Mouse (Mus musculus) bone marrow, adult 2 months (tissue): ENCODE results near the gene Nova2. TPM values are rescaled to one million over a fixed set of nuclear protein-coding genes. Genes with fewer than 3 reads are reported as not detected.

Experiments
- H3K27ac ChIP-seq: fragments of 200-500 bp; 2 replicates; pipeline ENCODE4 v1.5.1; 2012; ENCODE audit warnings: low read depth, mild to moderate bottlenecking, control low read depth, inconsistent platforms, low read length; ENCODE audit not compliant: control insufficient read depth, poor library complexity, insufficient read depth
- H3K4me1 ChIP-seq: fragments of 200-500 bp; 2 replicates; pipeline ENCODE4 v1.6.1; 2011; ENCODE audit warnings: low read length; ENCODE audit not compliant: control insufficient read depth, insufficient read depth
- H3K4me3 ChIP-seq: fragments of 200-500 bp; replicated peaks from 2 replicates; pipeline ENCODE3; 2011; ENCODE audit warnings: mild to moderate bottlenecking, low read depth, low read length, control low read depth; ENCODE audit not compliant: control insufficient read depth
- CTCF ChIP-seq: fragments of 200-500 bp; IDR thresholded peaks from 2 replicates; pipeline ENCODE4 v1.5.1; 2011; ENCODE audit warnings: low read length, control low read depth; ENCODE audit not compliant: control insufficient read depth, insufficient read depth
- POLR2A ChIP-seq: fragments of 200-500 bp; IDR thresholded peaks from 2 replicates; pipeline ENCODE4 v1.6.1; 2011; ENCODE audit warnings: low read depth, mild to moderate bottlenecking, control low read depth, low read length, borderline replicate concordance; ENCODE audit not compliant: control insufficient read depth
- WGBS: fragments of 180-500 bp; shearing (Covaris S2); methylation state at CpG from one replicate; pipeline ENCODE4 v1.1.7; 2018; 5-methylcytosine and 5-hydroxymethylcytosine counted together
- polyA plus RNA-seq: library from polyadenylated mRNA; stranded (reverse); fragments of >200 nt; gene quantifications from 2 replicates; pipeline ENCODE4 v1.2.4, GENCODE M21; 2011; ENCODE audit warnings: low replicate concordance; ENCODE audit not compliant: missing spikeins, insufficient read depth, insufficient read length

Gene Nova2
- polyA plus RNA-seq, 1 experiment = 0.35 TPM

DNA sequence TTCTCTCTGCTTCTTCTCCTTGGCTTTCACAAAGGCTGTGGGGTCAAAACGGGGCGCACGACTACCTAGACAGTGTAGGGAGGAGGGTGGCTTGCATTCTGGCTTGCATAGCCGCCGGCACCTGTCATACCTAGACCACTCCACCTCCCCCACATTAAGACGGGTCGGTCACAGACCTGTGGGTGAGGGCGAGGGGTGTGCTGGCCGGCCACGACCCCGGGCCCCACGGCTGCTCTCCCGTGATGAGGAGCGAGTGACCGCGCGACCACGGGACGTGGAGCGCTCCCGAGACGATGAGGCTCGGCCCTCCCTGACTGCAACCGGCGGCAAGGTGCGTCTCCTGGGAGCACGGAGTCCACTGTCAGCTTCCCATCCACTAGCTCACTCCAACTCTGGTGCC lies 32.7 kb upstream of the Nova2 start:
- Histone ChIP-seq H3K4me1 (no peaks in the 10 kb centered on the region; the same call in 1 of the 2 replicates), H3K27ac (no peak overlapping the region), H3K4me3 (no peak overlapping the region)
- TF ChIP-seq POLR2A = no peak
- TF ChIP-seq CTCF = no peak
- 50% methylated on average over 27 of the region's 27 CpGs for WGBS

DNA sequence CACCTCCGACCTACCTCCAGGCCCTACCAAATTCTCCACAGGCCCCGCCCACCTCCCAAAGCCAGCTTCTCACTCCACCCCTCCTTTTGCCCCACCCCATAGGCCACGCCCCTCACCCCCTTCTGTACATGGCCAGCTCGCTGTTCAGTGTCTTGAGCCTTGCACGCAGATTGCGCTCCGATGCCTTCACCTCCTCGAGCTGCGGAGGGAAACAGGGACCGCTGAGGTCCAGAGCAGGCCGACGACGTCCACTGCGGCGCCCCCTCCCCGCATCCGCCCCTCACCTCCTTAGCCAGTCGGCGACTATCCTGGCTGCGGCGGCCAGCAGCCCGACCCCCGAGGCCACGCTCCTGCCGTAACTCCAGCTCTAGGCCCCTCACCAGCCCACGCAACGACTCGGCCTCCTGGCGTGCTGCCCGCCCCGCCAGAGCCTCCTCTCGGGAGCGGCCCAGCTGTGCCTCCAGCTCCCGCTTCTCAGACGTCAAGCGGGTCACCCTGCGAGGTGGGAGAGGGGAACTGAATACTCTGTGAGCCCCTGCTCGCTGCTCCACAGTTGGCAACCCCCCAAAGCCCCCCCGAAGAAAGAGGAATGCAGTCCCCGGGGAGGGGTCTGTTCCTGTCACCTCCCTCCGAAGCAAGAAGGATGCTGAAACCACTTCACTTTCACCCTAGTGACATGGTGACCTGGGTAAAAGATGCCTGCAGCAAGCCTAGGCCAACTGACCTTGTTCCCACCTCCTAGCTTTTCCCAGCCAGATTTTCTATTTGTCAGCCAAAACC lies 31.8 kb upstream of the Nova2 start:
- H3K27ac ChIP-seq = no peak overlapping the region
- WGBS = 9% methylated on average over 41 of the region's 41 CpGs
- TF ChIP-seq POLR2A (peak; percentile 17; the same call in 1 of the 2 replicates), CTCF (no peak)
- no peaks in the 10 kb centered on the region; the same call in 1 of the 2 replicates for H3K4me1 ChIP-seq
- H3K4me3 ChIP-seq = no peak overlapping the region

DNA sequence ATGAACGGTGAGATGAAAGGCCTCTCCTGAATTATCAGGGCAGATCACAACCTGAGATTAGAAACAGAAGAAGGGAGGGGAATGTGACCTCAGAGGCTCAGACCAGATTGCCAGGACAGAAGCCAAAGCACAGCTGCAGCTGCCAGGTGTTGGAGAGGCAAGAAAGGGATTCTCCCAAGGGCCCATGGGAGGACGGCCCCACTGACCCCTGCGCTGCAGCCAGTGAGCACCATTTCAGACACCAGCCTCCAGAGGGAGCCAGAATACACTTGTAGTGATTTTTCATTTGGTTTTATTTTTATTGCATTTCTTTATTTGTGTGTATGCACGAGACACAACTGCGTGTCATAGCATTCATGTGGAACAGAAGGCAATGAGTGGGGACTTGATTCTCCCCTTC lies 29.2 kb upstream of the Nova2 start:
- H3K4me1 ChIP-seq = no peaks in the 10 kb centered on the region; the same call in 1 of the 2 replicates
- 59% methylated on average over 5 of the region's 5 CpGs for WGBS
- no peak overlapping the region for H3K27ac ChIP-seq
- TF ChIP-seq CTCF (peak; percentile 18; the same call in 1 of the 2 replicates), POLR2A (no peak)
- no peak overlapping the region for H3K4me3 ChIP-seq

DNA sequence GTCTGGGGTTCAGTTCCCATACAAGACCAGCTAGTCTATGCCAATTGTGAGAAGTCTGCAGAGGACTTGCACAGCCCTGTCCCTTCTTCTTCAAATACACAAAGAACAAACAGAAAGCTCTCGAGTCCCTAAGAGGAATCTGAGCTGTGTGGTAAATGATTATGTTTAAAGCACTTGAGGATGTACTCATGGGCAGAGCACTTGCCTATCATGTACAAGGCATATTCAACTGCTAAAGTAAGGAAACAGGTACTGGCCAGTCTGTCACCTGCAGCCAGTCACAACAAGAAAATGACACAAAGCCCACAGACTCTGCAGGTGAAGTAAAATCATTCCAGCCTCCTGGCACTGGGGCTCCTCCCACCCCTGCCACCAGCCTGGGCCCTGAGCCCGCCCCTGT lies 25.2 kb upstream of the Nova2 start:
- Histone ChIP-seq H3K4me1 (no peaks in the 10 kb centered on the region), H3K27ac (no peak overlapping the region), H3K4me3 (no peak overlapping the region)
- no peak for TF ChIP-seq POLR2A
- no peak for TF ChIP-seq CTCF
- 78% methylated on average over 2 of the region's 2 CpGs for WGBS

DNA sequence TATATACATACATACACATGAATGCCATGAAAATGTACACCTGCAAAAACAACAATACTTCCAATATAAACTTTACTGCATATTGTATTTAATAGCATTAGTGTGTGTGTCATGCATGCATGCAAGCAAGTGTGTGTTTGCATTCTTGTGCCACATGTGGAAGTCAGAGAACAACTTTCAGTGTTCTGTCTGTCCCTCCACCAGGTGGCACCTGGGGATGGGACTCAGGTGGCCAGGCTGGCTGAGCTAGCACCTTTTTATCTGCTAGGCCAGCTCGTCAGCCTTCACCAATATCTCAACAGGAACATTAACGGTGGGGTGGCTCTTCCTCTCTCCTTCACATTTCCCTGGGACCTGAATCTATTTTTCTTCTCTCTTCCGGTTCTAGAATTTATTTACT lies 23.2 kb upstream of the Nova2 start:
- Histone ChIP-seq H3K27ac (no peak overlapping the region), H3K4me1 (no peaks in the 10 kb centered on the region), H3K4me3 (no peak overlapping the region)
- 77% methylated on average over 3 of the region's 3 CpGs for WGBS
- no peak for TF ChIP-seq POLR2A
- TF ChIP-seq CTCF = no peak

DNA sequence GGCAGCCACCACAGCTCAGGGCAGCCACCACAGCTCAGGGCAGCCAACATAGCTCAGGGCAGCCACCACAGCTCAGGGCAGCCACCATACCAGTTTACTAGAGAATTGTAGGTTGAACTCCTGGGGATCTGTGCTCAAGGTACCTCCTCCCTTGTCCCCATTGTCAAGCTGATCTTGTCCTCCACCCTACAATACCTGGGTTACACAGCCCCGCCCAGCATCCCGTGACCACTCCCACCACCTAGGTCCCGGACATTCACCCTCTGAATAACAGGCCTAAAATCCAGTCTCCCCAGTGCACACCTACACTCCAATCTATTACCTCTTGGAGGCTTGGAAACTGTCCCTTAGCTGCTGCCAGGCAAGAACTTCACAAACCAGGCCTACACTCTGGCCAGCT lies 20.7 kb upstream of the Nova2 start:
- no peak overlapping the region for H3K27ac ChIP-seq
- no peak overlapping the region for H3K4me3 ChIP-seq
- no peaks in the 10 kb centered on the region; the same call in 1 of the 2 replicates for H3K4me1 ChIP-seq
- no peak for TF ChIP-seq CTCF
- no peak for TF ChIP-seq POLR2A
- 73% methylated on average over 3 of the region's 3 CpGs for WGBS

DNA sequence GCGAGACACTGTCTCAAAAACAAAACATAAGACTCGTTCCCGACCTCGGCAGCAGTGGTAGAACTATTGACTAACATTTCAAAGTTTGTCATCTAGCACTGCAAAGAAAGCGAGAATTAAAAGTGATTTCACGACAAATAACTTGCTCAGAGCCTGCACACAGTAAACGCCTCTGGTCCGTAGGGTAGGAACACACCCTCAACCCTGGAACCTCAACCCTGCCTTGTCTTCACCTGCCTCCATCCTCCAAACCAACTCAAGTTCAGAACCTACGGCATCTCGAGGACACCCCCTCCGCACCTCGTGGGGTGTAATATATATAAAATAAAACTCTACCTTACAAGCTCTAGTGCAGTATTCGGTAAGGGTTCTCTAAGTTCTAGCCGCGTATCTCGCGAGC lies 15.9 kb upstream of the Nova2 start:
- H3K4me1 ChIP-seq = no peaks in the 10 kb centered on the region; the same call in 1 of the 2 replicates
- H3K4me3 ChIP-seq = peak overlapping the region; percentile 93
- TF ChIP-seq POLR2A (no peak), CTCF (no peak)
- 1% methylated on average over 17 of the region's 17 CpGs for WGBS
- no peak overlapping the region for H3K27ac ChIP-seq

DNA sequence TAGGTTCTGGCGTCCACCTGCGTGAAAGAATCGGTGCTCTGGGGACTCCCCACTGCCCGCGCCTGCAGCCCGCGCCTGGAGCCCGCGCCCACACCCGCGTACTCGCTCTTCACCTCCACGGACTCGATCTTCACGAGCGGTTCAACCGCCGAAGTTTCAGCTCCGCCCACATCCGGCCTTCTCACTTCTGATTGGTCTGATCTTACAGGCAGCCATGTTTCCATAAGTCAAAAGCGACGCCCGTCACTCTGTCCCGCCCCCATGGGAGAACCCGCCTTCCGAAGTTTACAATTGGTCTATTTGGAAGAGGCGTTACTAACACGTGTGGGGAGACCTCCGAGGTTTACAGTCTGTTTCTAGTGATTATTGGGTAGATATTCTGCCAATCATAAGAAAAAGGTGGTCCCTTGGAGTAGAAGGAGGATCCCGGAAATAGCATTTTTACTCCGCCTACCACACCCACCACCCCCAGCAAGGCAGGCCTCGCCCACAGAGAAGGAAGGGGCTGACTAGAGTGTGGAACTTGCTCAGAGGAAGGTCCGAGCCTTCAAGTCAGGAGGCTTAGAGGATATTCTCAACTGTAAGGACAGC lies 15.4 kb upstream of the Nova2 start, which contains the start of gene Ccdc61:
TSS of gene Ccdc61 (minus strand) at position 175 of the 591 bp plus-strand sequence.
- peak; percentile 62; the same call in 1 of the 2 replicates for TF ChIP-seq POLR2A
- TF ChIP-seq CTCF = no peak
- Histone ChIP-seq H3K27ac (no peak within 1 kb of the TSS), H3K4me3 (peak within 1 kb of the TSS; percentile 93)

More for the DNA sequence above, 15.4 kb upstream of the Nova2 start, which contains the start of gene Ccdc61:
- WGBS = under 1% methylated on average over 33 of the region's 33 CpGs
- no peaks in the 10 kb centered on the region; the same call in 1 of the 2 replicates for H3K4me1 ChIP-seq
